Mouse (Mus musculus): ENCODE results near the gene Gast. TPM values are rescaled to one million over a fixed set of nuclear protein-coding genes. Genes with fewer than 3 reads are reported as not detected.

Gene Gast
- polyA plus RNA-seq, 1 experiment from 2014 or later: not detected

DNA sequence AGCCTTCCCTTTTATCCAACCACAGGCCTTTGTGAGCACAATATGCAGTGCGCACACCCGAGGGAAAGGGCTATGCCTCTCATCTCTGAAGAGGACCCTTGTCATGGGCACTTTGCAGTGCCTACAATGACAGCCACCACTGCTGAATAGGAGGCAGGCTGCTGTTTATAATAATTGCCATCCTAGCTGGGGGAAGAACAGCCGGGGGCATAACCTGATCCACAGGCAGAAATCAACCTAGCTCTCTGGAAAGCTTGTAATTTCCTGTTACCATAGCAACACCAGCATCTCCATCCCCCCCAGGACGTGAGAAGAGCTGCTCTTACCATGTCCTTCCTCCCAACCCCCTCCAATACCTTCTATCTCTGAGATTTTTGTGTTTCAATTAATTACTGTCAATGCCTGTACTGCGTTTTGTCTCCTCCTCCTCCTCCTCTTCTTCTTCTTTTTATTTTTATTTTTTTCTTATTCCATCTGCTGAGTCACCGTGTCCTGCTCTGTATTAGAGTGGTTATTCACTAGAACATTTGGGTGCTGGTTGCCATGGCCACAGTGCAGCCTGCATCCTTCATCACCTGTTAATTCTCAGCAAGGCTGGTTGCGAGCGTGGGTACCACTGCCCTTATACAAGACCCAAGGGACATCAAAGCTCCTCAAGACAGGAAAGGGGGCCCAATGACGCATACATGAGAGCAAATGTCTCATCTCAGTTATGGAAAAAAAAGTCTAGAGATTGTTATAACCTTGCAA lies 1.3 kb upstream of the Gast start:
- ATAC-seq (replicated peaks; ENCODE audit: low FRiP score, low read depth): no peak
- TF ChIP-seq CTCF (IDR thresholded peaks at IDR 0.05; ENCODE audit: low read depth): no peak
- H3K4me3 ChIP-seq (replicated peaks; ENCODE audit: low read depth, low read length): no peak overlapping the region
- no peak overlapping the region for H3K27ac ChIP-seq
- H3K27me3 ChIP-seq (ENCODE audit: insufficient read depth, low read length): no peaks in the 10 kb centered on the region
- no peaks in the 10 kb centered on the region for H3K36me3 ChIP-seq (ENCODE audit: insufficient read depth, low read length)
- H3K4me2 ChIP-seq (ENCODE audit: low read length): no peak overlapping the region
- H3K9ac ChIP-seq (ENCODE audit: low read depth, low read length): no peak overlapping the region
- no peak for DNase-seq (ENCODE audit: low spot score)
- no peaks in the 10 kb centered on the region for H3K9me3 ChIP-seq (replicated peaks; ENCODE audit: low read length)
- H3K4me1 ChIP-seq (replicated peaks; ENCODE audit: insufficient read depth, low read length): no peaks in the 10 kb centered on the region
- WGBS: 61% methylated on average over 9 of the region's 9 CpGs

DNA sequence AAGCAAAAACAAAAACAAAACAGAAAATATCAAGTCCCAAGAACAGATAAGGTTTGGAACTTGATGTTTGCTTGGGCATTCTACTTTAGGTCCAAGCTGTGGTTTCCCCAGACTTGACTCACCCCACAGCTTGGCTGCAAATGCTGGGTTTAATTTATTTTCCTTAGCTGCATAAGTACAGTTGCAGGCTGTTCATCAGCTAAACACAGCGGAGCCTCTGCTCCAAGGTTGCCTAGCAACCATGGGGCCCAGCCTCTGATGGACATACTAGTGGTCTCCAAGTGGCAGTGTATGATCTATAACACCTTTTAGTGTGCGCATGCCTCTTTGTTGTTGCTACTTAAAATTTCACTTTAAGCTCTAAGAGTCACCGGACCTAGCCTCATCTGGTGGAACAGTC lies 1.5 kb downstream of the Gast start:
- no peaks in the 10 kb centered on the region for H3K36me3 ChIP-seq (ENCODE audit: insufficient read depth, low read length)
- WGBS: 45% methylated on average over 3 of the region's 3 CpGs
- H3K27ac ChIP-seq: no peak overlapping the region
- DNase-seq (ENCODE audit: low spot score): no peak
- ATAC-seq (replicated peaks; ENCODE audit: low FRiP score, low read depth): no peak
- H3K4me3 ChIP-seq (replicated peaks; ENCODE audit: low read depth, low read length): no peak overlapping the region
- no peaks in the 10 kb centered on the region for H3K9me3 ChIP-seq (replicated peaks; ENCODE audit: low read length)
- no peaks in the 10 kb centered on the region for H3K4me1 ChIP-seq (replicated peaks; ENCODE audit: insufficient read depth, low read length)
- no peak overlapping the region for H3K9ac ChIP-seq (ENCODE audit: low read depth, low read length)
- no peak overlapping the region for H3K4me2 ChIP-seq (ENCODE audit: low read length)
- no peak for TF ChIP-seq CTCF (IDR thresholded peaks at IDR 0.05; ENCODE audit: low read depth)
- no peaks in the 10 kb centered on the region for H3K27me3 ChIP-seq (ENCODE audit: insufficient read depth, low read length)

- no peaks in the 10 kb centered on the region for H3K4me1 ChIP-seq (replicated peaks; ENCODE audit: insufficient read depth, low read length)
- H3K9ac ChIP-seq (ENCODE audit: low read depth, low read length): no peak overlapping the region
- no peaks in the 10 kb centered on the region for H3K27me3 ChIP-seq (ENCODE audit: insufficient read depth, low read length)
- DNase-seq (ENCODE audit: low spot score) (no peak), ATAC-seq (replicated peaks; ENCODE audit: low FRiP score, low read depth) (no peak)
- no peak overlapping the region for H3K4me2 ChIP-seq (ENCODE audit: low read length)
- H3K9me3 ChIP-seq (replicated peaks; ENCODE audit: low read length): no peaks in the 10 kb centered on the region
- no peak for TF ChIP-seq CTCF (IDR thresholded peaks at IDR 0.05; ENCODE audit: low read depth)
- no peak overlapping the region for H3K27ac ChIP-seq
- H3K36me3 ChIP-seq (ENCODE audit: insufficient read depth, low read length): no peaks in the 10 kb centered on the region
- WGBS: 84% methylated on average over 10 of the region's 10 CpGs
- no peak overlapping the region for H3K4me3 ChIP-seq (replicated peaks; ENCODE audit: low read depth, low read length)
Measured at GRCm38 (mm10) chr11:100344269-100344668, 10.1 kb downstream of the Gast start.

- no peaks in the 10 kb centered on the region for H3K9me3 ChIP-seq (replicated peaks; ENCODE audit: low read length)
- H3K9ac ChIP-seq (ENCODE audit: low read depth, low read length): no peak overlapping the region
- no peak overlapping the region for H3K4me3 ChIP-seq (replicated peaks; ENCODE audit: low read depth, low read length)
- H3K4me2 ChIP-seq (ENCODE audit: low read length): no peak overlapping the region
- peak; percentile 67 for TF ChIP-seq CTCF (IDR thresholded peaks at IDR 0.05; ENCODE audit: low read depth)
- DNase-seq (ENCODE audit: low spot score) (peak; percentile 62), ATAC-seq (replicated peaks; ENCODE audit: low FRiP score, low read depth) (no peak)
- WGBS: 34% methylated on average over 10 of the region's 10 CpGs
- no peak overlapping the region for H3K27ac ChIP-seq
- no peaks in the 10 kb centered on the region for H3K4me1 ChIP-seq (replicated peaks; ENCODE audit: insufficient read depth, low read length)
- peaks cover 9% of the 10 kb centered on the region for H3K27me3 ChIP-seq (ENCODE audit: insufficient read depth, low read length)
- no peaks in the 10 kb centered on the region for H3K36me3 ChIP-seq (ENCODE audit: insufficient read depth, low read length)
Measured at GRCm38 (mm10) chr11:100352076-100352857, 18.1 kb downstream of the Gast start.

- H3K4me3 ChIP-seq (replicated peaks; ENCODE audit: low read depth, low read length): peak overlapping the region; percentile 71
- H3K9me3 ChIP-seq (replicated peaks; ENCODE audit: low read length): no peaks in the 10 kb centered on the region
- TF ChIP-seq CTCF (IDR thresholded peaks at IDR 0.05; ENCODE audit: low read depth): no peak
- no peaks in the 10 kb centered on the region for H3K36me3 ChIP-seq (ENCODE audit: insufficient read depth, low read length)
- 0 out of 2 replicates have a peak, but pooled peaks have one; percentile 30 for ATAC-seq (replicated peaks; ENCODE audit: low FRiP score, low read depth)
- H3K4me1 ChIP-seq (replicated peaks; ENCODE audit: insufficient read depth, low read length): no peaks in the 10 kb centered on the region
- 1% methylated on average over 49 of the region's 54 CpGs for WGBS
- peaks cover 9% of the 10 kb centered on the region for H3K27me3 ChIP-seq (ENCODE audit: insufficient read depth, low read length)
- peak; percentile 36 for DNase-seq (ENCODE audit: low spot score)
- peak overlapping the region; percentile 100 for H3K4me2 ChIP-seq (ENCODE audit: low read length)
- peak overlapping the region; percentile 71 for H3K9ac ChIP-seq (ENCODE audit: low read depth, low read length)
- no peak overlapping the region; the same call in 1 of the 2 replicates for H3K27ac ChIP-seq
Measured at GRCm38 (mm10) chr11:100355151-100355951, 21.1 kb downstream of the Gast start.
